Mouse (Mus musculus) heart, postnatal 14 days (tissue): ENCODE measurements at regions not wholly inside any gene's neighbourhood (a gene's known extent, or its start where the extent isn't known, plus 50 kb on each side); places are given as distances from the start of the nearest gene placed in this dataset.

Experiments used
- DNase-seq, 2 experiments: peaks; one replicate each; pipeline ENCODE4 v3.0.0; 2021 to 2022
- intact Hi-C: fragments of 180-260 bp; cut with DNase I; formaldehyde crosslinking; loops from one replicate; pipeline ENCODE4 v1.15.1; 2025

- intact Hi-C loops = no loop called here
- DNase-seq = no peak
Observed at GRCm38 (mm10) chr16:75663871-75664270, 71.2 kb downstream of the Rbm11 start.

- DNase-seq = no peak
- intact Hi-C loops = no loop called here
Observed at GRCm38 (mm10) chr16:75667589-75667988, 74.9 kb downstream of the Rbm11 start.

- intact Hi-C loops = no loop called here
- peak in 1 of 2 experiments; percentile 26 for DNase-seq
Observed at GRCm38 (mm10) chr16:75672112-75672511, 79.5 kb downstream of the Rbm11 start.

DNA sequence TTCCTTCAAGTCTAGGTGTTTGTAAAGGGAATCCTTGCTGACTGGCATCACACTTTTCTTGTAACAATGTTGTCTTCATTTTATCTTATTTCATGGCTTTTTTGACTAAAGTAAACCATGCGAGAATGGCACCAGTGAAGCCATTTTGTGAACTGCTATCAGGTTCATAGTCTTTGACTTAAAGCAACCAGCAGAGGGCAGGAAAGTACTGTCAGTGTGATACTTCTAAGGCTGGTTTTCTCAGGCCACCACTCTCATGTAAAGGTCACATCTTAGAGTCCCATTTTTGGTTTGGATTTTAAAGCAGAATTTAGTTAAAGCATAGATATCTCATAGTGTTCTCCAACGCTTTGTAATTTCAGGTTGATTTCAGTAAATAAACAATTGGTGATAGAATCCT is 83.2 kb downstream of the Rbm11 start:
- intact Hi-C loops = loop anchor here (5.0 kb wide), 2 partner anchors 526 to 1221 kb away; no protein-coding TSS in a partner anchor
- DNase-seq = peak; percentile 3 to 25

DNA sequence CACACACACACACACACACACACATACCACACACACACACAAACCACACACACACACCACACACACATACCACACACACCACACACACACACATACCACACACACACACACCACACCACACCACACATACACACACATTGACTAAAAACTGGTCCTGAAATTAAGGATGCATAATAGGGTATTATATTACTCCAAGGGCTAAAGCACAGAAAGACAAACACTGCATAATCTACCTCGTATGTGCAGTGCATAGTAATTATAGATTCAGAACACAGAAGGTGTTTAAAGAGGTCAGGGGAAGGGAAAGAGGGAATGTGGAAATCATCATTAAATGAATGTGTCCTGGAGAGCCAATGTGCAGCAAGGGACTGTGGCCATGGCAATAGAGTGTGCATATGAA is 84.5 kb downstream of the Rbm11 start:
- no peak for DNase-seq
- intact Hi-C loops = loop anchor here (5.0 kb wide), 2 partner anchors 525 to 1220 kb away; no protein-coding TSS in a partner anchor
